Mouse (Mus musculus) thymus, adult 2 months (tissue): ENCODE data around the gene Hcn4. TPM values are rescaled to one million over a fixed set of nuclear protein-coding genes. Genes with fewer than 3 reads are reported as not detected.

ENCODE experiments used
- DNase-seq: peaks from one replicate; pipeline ENCODE4 v3.0.0; 2021
- H3K27ac ChIP-seq: fragments of 200-500 bp; 2 replicates; pipeline ENCODE4 v1.5.1; 2012; ENCODE audit warnings: low read length, control low read depth; ENCODE audit not compliant: control insufficient read depth, insufficient read depth
- H3K27me3 ChIP-seq: fragments of 200-500 bp; 2 replicates; pipeline ENCODE4 v1.6.1; 2012; ENCODE audit warnings: mild to moderate bottlenecking, low read length, moderate library complexity, mixed read lengths; ENCODE audit not compliant: control insufficient read depth, insufficient read depth
- H3K36me3 ChIP-seq: fragments of 200-500 bp; 2 replicates; pipeline ENCODE4 v1.6.1; 2012; ENCODE audit warnings: mild to moderate bottlenecking, low read length, moderate library complexity; ENCODE audit not compliant: control insufficient read depth, insufficient read depth
- H3K4me1 ChIP-seq: fragments of 200-500 bp; replicated peaks from 2 replicates; pipeline ENCODE4 v1.6.1; 2012; ENCODE audit warnings: low read length; ENCODE audit not compliant: control insufficient read depth, insufficient read depth
- H3K4me3 ChIP-seq: fragments of 200-500 bp; 2 replicates; pipeline ENCODE4 v1.5.1; 2012; ENCODE audit warnings: mild to moderate bottlenecking, low read length, control low read depth, moderate library complexity; ENCODE audit not compliant: control insufficient read depth, insufficient read depth
- CTCF ChIP-seq: fragments of 200-500 bp; IDR thresholded peaks from 2 replicates; pipeline ENCODE4 v1.5.1; 2012; ENCODE audit warnings: mild to moderate bottlenecking, control low read depth, low read length, moderate library complexity, borderline replicate concordance; ENCODE audit not compliant: control insufficient read depth, poor library complexity, insufficient read depth; ENCODE audit errors: extremely low read depth
- POLR2A ChIP-seq: fragments of 200-500 bp; IDR thresholded peaks from 2 replicates; pipeline ENCODE4 v1.6.1; 2012; ENCODE audit warnings: mild to moderate bottlenecking, low read length, control low read depth, moderate library complexity; ENCODE audit not compliant: control insufficient read depth, poor library complexity, insufficient read depth; ENCODE audit errors: extremely low read depth
- WGBS: fragments of 180-500 bp; shearing (Covaris S2); methylation state at CpG from one replicate; pipeline ENCODE4 v1.1.7; 2018; 5-methylcytosine and 5-hydroxymethylcytosine counted together
- polyA plus RNA-seq: library from polyadenylated mRNA; depleted of rRNA; stranded (reverse); fragments of >200 nt; gene quantifications from 2 replicates; pipeline ENCODE4 v1.2.3, GENCODE M21; 2012; rRNA removed

Hcn4 gene
- 1.0 and 1.3 TPM in 2 replicates for polyA plus RNA-seq

DNA sequence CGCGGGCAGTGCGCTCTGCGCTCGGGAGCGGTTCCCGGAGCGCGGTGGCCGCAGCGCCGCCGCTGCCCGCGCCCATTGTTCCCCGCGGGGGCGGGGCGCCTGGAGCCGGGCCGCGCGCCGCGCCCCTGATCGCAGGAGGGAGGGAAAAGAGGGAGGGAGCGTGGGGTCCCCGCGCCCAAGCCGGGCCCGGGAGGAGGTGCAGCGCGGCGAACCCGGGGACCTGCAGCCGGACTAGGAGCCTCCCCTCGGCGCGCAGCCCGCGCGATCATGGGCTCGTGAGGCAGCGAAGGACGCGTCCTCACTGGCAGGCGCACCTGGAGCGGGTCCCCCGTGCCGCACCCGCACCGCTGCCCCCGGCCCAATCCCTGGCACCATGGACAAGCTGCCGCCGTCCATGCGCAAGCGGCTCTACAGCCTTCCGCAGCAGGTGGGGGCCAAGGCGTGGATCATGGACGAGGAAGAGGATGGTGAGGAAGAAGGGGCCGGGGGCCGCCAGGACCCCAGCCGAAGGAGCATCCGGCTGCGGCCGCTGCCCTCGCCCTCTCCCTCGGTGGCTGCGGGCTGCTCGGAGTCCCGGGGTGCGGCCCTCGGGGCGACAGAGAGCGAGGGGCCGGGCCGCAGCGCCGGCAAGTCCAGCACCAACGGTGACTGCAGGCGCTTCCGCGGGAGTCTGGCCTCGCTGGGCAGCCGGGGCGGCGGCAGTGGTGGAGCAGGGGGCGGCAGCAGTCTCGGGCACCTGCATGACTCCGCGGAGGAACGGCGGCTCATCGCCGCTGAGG, at the start of gene Hcn4:
Gene Hcn4 (plus strand): TSS at position 274 of the 779 bp plus-strand sequence.
- no peak within 1 kb of the TSS for H3K27ac ChIP-seq
- H3K36me3 ChIP-seq = no peaks in the 10 kb centered on the region
- H3K27me3 ChIP-seq = no peaks in the 10 kb centered on the region; the same call in 1 of the 2 replicates
- no peaks in the 10 kb centered on the region for H3K4me1 ChIP-seq
- WGBS = 4% methylated on average over 95 of the region's 95 CpGs
- DNase-seq = no peak
- H3K4me3 ChIP-seq = peak within 1 kb of the TSS; percentile 6; the same call in 1 of the 2 replicates
- TF ChIP-seq POLR2A (no peak), CTCF (no peak)

DNA sequence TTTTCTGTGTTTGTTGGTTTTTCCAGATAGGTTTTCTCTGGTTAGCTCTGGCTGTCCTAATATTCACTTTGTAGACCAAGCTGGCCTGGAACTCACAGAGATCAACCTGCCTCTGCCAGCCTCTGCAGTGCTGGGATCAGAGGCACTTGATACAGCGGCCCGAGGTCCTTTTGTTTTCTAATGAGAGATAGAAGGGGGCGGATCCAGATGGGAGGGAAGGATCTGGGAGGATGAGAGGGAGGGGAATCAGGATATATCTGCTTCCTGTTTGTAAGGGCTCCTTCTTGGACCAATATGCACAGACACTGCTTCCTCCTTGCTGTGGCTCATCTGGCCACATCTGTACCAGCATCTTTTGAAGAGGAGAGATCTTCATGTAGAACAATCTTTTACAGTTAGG, 48.5 kb upstream of the Hcn4 start:
- Histone ChIP-seq H3K27me3 (no peaks in the 10 kb centered on the region), H3K4me1 (no peaks in the 10 kb centered on the region), H3K27ac (no peak overlapping the region), H3K4me3 (no peak overlapping the region), H3K36me3 (no peaks in the 10 kb centered on the region)
- no peak for DNase-seq
- WGBS = 74% methylated on average over 3 of the region's 3 CpGs
- no peak for TF ChIP-seq CTCF
- no peak for TF ChIP-seq POLR2A

DNA sequence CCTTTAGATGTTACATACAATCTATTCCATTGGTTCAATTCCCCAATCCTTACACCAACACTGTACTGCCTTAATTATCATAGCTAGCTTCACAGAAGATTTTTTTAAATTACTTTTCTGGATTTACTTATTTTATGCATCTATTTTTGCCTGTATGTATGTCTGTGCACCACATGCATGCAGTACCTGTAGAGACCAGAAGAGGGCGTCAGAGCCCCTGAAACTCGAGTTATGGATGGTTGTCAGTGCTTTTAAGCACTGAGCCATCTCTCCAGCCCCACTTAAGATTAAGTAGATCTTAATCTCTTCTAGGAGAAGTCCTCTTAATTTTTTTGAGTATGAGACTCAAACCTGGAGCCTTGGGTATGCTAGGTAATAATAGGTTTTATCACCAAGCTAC, 47.8 kb upstream of the Hcn4 start:
- no peak overlapping the region for H3K4me3 ChIP-seq
- no peak overlapping the region for H3K27ac ChIP-seq
- no peaks in the 10 kb centered on the region for H3K4me1 ChIP-seq
- H3K36me3 ChIP-seq = no peaks in the 10 kb centered on the region
- DNase-seq = no peak
- TF ChIP-seq POLR2A = no peak
- no peak for TF ChIP-seq CTCF
- no peaks in the 10 kb centered on the region for H3K27me3 ChIP-seq
- WGBS = 34% methylated on average over 2 of the region's 2 CpGs

DNA sequence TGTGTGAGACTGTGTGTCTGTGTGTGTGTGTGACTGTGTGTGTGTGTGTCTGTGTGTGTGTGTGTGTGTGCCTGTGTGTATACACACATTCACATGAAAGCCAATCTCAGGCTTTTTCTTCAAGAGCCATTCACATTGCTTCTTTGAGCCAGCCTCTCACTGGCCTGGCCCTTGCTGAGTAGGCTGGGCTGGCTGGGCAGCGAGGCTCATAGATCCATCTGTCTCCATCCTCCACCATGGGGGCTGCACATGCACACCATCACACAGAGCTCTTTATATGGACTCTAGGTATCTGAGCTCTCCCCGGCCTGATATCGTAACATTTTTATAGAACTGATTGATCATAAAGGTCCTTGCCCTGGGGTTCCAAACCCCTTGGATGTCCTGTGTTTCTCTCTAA, 33.7 kb upstream of the Hcn4 start:
- WGBS = 92% methylated on average over 3 of the region's 3 CpGs
- H3K36me3 ChIP-seq = no peaks in the 10 kb centered on the region

DNA sequence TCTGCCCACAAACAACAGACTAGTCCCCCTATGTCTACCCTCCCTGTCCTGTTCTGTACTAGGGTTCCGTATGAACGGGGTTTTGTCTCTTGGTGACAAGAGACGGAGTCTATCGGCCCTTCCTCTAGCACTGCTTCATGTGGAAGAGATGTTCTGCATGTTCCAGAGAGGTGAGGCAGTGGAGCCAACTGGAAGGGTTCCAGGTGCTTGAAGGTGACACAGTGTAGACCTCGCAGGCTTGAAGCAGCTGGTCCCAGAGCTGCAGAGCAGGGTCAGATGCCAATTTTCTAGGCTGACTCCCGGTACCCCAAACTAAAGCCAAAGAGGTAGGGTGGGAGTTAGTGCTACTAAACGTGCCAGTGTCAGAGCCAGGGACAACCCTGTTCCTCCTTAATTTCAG, 25.1 kb upstream of the Hcn4 start:
- H3K36me3 ChIP-seq = no peaks in the 10 kb centered on the region
- no peaks in the 10 kb centered on the region for H3K4me1 ChIP-seq
- no peak overlapping the region for H3K27ac ChIP-seq
- H3K27me3 ChIP-seq = no peaks in the 10 kb centered on the region
- no peak for TF ChIP-seq POLR2A
- no peak for TF ChIP-seq CTCF
- 81% methylated on average over 7 of the region's 7 CpGs for WGBS
- H3K4me3 ChIP-seq = no peak overlapping the region
- DNase-seq = no peak

More for the DNA sequence above, 33.7 kb upstream of the Hcn4 start:
- no peak for DNase-seq
- Histone ChIP-seq H3K4me3 (no peak overlapping the region), H3K27me3 (no peaks in the 10 kb centered on the region), H3K4me1 (no peaks in the 10 kb centered on the region), H3K27ac (no peak overlapping the region)
- TF ChIP-seq POLR2A (no peak), CTCF (no peak)

DNA sequence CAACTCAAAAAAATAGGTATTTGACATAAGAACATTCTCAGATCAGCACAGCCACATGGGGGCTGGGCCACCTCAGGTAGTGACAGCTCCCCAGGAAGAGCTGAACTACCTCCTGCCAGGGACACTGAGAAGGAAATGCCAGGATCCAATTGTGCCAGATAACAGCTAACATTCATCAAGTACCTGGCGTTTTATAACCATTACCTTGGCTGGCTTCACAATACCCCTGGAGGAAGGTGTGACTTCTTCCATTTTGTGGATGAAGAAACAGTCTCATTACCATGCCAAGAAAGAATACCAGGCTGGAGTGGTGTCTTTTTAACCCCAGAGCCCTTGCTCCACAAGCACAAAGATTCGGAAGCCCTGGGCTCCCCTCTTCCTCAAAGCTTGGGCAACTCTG, 21.8 kb upstream of the Hcn4 start:
- Histone ChIP-seq H3K27ac (no peak overlapping the region), H3K36me3 (no peaks in the 10 kb centered on the region), H3K27me3 (no peaks in the 10 kb centered on the region), H3K4me1 (no peaks in the 10 kb centered on the region), H3K4me3 (no peak overlapping the region)
- TF ChIP-seq POLR2A (no peak), CTCF (no peak)
- DNase-seq = no peak
- 80% methylated on average over 2 of the region's 2 CpGs for WGBS

DNA sequence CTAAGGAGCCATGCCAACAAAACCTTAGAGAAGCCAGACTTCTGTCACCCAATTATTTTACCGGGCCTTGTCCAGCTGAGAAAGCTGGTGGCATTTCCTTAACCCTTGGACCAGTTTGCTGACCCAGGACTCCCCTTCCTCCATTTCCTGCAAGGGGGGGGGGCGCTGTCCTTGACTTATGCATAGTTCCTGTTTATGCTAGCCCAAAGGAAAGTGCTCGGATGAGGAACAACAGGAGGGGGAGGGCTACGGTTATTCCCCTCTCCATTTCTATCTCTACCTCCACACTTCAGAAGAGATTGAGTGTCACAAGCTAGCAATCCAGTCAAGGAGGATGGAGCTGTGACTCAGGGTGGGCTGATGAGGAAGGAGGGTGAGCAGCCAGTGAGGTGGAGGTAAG, 20.9 kb upstream of the Hcn4 start:
- H3K27ac ChIP-seq = no peak overlapping the region
- 36% methylated on average over 4 of the region's 4 CpGs for WGBS
- no peaks in the 10 kb centered on the region for H3K4me1 ChIP-seq
- TF ChIP-seq POLR2A (no peak), CTCF (no peak)
- no peak for DNase-seq
- H3K4me3 ChIP-seq = no peak overlapping the region
- H3K27me3 ChIP-seq = no peaks in the 10 kb centered on the region
- no peaks in the 10 kb centered on the region for H3K36me3 ChIP-seq
